Mouse (Mus musculus): ENCODE results near the gene Lrrc8b. TPM values are rescaled to one million over a fixed set of nuclear protein-coding genes. Genes with fewer than 3 reads are reported as not detected.
A peak's percentile ranks its signal among the peaks of the same experiment; 100 is the strongest.

The Lrrc8b gene
- polyA plus RNA-seq, 1 experiment: 31.1 TPM

DNA sequence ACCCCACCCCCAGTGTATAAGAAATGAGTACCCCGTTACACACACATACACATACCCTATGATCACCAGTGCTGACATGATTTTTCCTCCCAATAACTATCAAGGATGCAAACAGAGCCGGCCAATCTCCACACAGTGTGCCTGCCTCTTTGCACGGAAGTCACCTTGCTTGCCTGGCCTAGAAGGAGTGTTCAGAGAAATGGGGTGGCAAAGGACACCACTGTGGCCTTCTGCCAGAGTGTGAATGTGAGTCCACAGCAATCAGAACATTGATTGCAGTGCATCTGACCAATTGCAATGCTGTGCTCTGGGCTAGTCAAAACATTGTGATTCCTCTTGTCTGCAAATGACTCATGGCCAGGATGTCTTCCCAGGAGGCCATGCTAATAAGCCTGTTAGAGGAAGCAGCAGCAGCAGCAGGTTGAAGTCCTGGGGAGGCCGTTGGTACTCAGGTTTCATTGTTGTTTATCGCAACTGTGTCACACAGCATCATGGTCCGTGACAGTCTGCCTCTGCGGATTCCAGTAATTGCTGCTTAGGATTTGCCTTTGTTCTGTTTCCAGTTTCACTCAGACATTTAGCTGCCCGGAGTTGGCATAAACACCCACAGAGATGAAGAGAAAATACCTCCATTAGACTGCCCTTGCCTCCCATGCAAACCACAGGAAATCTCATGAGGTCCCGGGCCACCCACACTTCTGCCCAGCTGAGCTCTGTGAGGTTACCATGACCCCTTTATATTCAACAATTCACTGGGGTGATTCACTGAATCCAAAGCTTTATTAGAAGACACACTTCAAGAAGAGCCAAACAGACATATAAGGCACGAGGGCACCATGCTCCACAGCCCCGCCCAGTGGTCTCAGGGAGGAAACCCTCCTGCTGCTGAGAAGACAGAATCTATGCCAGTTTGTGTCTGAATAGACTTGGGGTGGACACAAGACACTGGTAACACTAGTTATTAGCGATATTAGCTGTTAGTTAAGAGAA is 84.9 kb downstream of the Lrrc8b start:
- DNase-seq (ENCODE audit: low read depth): peak; percentile 81
- TF ChIP-seq POLR2A (IDR thresholded peaks at IDR 0.05; ENCODE audit: borderline replicate concordance, extremely low read depth, insufficient read depth, insufficient read length, poor library complexity, severe bottlenecking) (no peak), CTCF (IDR thresholded peaks at IDR 0.05; ENCODE audit: borderline replicate concordance, extremely low read depth, insufficient read depth, insufficient read length) (peak; percentile 37; the same call in 1 of the 2 replicates)

DNA sequence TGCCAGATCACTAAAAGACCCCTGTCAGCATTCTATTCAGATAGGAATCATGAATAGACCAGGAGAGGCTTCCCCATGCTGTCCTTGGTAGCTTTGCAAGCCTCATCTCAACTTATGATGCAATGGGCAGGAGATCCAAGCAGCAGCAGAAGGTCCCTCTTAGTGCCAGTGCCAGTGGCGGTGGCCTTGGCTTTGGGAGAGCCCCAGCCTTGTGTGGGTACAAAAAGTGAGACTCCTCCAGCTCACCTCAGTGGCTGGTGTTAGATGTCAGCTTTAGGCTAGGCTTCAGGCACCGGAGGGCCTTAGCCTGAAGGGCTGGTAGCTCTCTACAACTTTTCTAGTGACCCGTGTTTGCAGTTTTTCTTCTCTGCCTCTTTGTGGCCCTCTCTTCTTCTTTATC is 85.6 kb downstream of the Lrrc8b start:
- DNase-seq (ENCODE audit: low read depth): no peak
- TF ChIP-seq CTCF (IDR thresholded peaks at IDR 0.05; ENCODE audit: borderline replicate concordance, extremely low read depth, insufficient read depth, insufficient read length): no peak
- TF ChIP-seq POLR2A (IDR thresholded peaks at IDR 0.05; ENCODE audit: borderline replicate concordance, extremely low read depth, insufficient read depth, insufficient read length, poor library complexity, severe bottlenecking): no peak

GRCm38 (mm10) chr5:105508813-105509212 is 93.2 kb downstream of the Lrrc8b start:
- DNase-seq (ENCODE audit: low read depth): no peak
- TF ChIP-seq POLR2A (IDR thresholded peaks at IDR 0.05; ENCODE audit: borderline replicate concordance, extremely low read depth, insufficient read depth, insufficient read length, poor library complexity, severe bottlenecking): no peak
- TF ChIP-seq CTCF (IDR thresholded peaks at IDR 0.05; ENCODE audit: borderline replicate concordance, extremely low read depth, insufficient read depth, insufficient read length): no peak

GRCm38 (mm10) chr5:105512297-105512696 is 96.7 kb downstream of the Lrrc8b start:
- no peak for TF ChIP-seq POLR2A (IDR thresholded peaks at IDR 0.05; ENCODE audit: borderline replicate concordance, extremely low read depth, insufficient read depth, insufficient read length, poor library complexity, severe bottlenecking)
- TF ChIP-seq CTCF (IDR thresholded peaks at IDR 0.05; ENCODE audit: borderline replicate concordance, extremely low read depth, insufficient read depth, insufficient read length): no peak
- DNase-seq (ENCODE audit: low read depth): peak; percentile 35

- TF ChIP-seq POLR2A (IDR thresholded peaks at IDR 0.05; ENCODE audit: borderline replicate concordance, extremely low read depth, insufficient read depth, insufficient read length, poor library complexity, severe bottlenecking) (no peak), CTCF (IDR thresholded peaks at IDR 0.05; ENCODE audit: borderline replicate concordance, extremely low read depth, insufficient read depth, insufficient read length) (no peak)
- no peak for DNase-seq (ENCODE audit: low read depth)
Observed at GRCm38 (mm10) chr5:105515532-105515931, 100.0 kb downstream of the Lrrc8b start.

DNA sequence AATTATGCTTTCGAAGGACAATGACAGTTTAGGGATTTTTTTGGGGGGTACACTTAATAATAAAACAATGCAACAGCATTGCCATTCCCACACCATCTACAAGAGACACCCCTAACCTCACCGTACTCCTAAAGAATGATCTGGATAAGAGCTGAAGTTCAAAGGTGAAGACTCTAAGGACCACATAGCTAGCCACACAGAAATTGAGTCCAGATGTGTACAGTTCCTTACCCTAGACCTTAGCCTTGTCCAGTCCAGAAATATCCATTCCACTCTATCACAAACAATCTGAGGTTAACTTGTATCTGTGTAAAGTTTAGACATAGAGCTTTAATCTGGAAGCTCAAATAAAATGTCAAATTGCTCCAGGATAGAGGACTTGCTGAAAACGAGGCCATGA is 100.7 kb downstream of the Lrrc8b start:
- no peak for DNase-seq (ENCODE audit: low read depth)
- TF ChIP-seq CTCF (IDR thresholded peaks at IDR 0.05; ENCODE audit: borderline replicate concordance, extremely low read depth, insufficient read depth, insufficient read length): no peak
- no peak for TF ChIP-seq POLR2A (IDR thresholded peaks at IDR 0.05; ENCODE audit: borderline replicate concordance, extremely low read depth, insufficient read depth, insufficient read length, poor library complexity, severe bottlenecking)

DNA sequence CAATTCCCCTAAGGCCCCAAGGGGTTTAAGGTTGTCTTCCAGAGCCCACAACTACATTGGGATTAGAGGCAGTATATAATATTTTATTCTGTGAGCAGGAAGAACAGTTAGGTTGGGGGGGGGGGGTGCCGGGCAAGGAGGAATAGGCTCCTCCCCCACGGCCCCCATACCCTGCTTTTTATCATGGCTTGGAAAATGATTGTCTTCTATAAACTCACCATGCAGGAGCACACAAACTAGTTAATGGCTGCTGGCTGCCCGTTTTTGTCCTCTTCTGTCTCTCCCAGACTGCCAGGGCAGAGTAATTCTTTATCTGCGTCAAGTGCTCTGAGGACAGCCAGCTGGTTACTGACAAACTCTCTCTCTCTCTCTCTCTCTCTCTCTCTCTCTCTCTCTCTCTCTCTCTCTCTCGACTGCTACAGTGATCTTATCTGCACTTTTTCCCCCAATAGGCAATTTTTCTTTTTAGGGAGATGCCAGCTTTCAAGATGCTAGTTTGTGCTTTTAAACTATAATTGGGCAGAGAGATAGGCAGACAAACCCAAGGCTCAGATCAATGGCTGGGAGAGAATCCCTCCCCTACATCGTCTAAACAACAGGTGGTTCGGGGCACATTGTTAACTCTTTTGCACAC is 102.5 kb downstream of the Lrrc8b start:
- no peak for TF ChIP-seq POLR2A (IDR thresholded peaks at IDR 0.05; ENCODE audit: borderline replicate concordance, extremely low read depth, insufficient read depth, insufficient read length, poor library complexity, severe bottlenecking)
- TF ChIP-seq CTCF (IDR thresholded peaks at IDR 0.05; ENCODE audit: borderline replicate concordance, extremely low read depth, insufficient read depth, insufficient read length): no peak
- DNase-seq (ENCODE audit: low read depth): peak; percentile 49

- peak; percentile 72 for DNase-seq (ENCODE audit: low read depth)
- no peak for TF ChIP-seq CTCF (IDR thresholded peaks at IDR 0.05; ENCODE audit: borderline replicate concordance, extremely low read depth, insufficient read depth, insufficient read length)
- TF ChIP-seq POLR2A (IDR thresholded peaks at IDR 0.05; ENCODE audit: borderline replicate concordance, extremely low read depth, insufficient read depth, insufficient read length, poor library complexity, severe bottlenecking): no peak
Observed at GRCm38 (mm10) chr5:105518626-105519095, 103.1 kb downstream of the Lrrc8b start.

GRCm38 (mm10) chr5:105519096-105519975 is 103.8 kb downstream of the Lrrc8b start, which contains the start of gene Lrrc8c:
Gene Lrrc8c (plus strand): TSS chr5:105519388.
- DNase-seq (ENCODE audit: low read depth): peak; percentile 91
- TF ChIP-seq POLR2A (IDR thresholded peaks at IDR 0.05; ENCODE audit: borderline replicate concordance, extremely low read depth, insufficient read depth, insufficient read length, poor library complexity, severe bottlenecking) (peak; percentile 74), CTCF (IDR thresholded peaks at IDR 0.05; ENCODE audit: borderline replicate concordance, extremely low read depth, insufficient read depth, insufficient read length) (no peak; the same call in 1 of the 2 replicates)

GRCm38 (mm10) chr5:105519976-105520300 is 104.4 kb downstream of the Lrrc8b start:
- TF ChIP-seq CTCF (IDR thresholded peaks at IDR 0.05; ENCODE audit: borderline replicate concordance, extremely low read depth, insufficient read depth, insufficient read length): no peak
- no peak for TF ChIP-seq POLR2A (IDR thresholded peaks at IDR 0.05; ENCODE audit: borderline replicate concordance, extremely low read depth, insufficient read depth, insufficient read length, poor library complexity, severe bottlenecking)
- no peak for DNase-seq (ENCODE audit: low read depth)
